In the genomic region with DNA sequence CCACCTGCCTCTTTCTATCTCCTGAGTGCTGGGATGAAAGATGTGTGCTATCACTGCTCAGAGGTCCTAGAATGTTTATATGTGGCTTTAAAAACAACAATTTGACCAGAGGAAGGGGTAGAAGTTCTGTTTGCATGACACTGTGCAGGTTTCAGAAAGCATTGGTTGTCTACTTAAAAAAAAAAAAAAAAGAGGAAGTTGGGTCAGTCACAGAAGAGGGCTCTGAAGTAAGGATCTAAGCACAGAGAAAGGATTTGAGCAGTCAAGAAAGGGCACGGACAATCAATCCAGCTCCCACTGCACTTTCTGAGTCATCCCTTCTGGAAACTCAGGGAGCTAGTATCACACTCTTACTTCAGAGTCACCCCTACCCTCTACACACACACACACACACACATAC, we compare ENCODE assay signal across 9 mouse cellular contexts.
"Had no signal": no experiment of that assay in that cellular context is flagged by ENCODE, and none has a peak within 500 bp of the region (broad histone marks: within the 10 kb centered on the region; RNA-seq: fewer than 3 reads in every experiment).

No protein-coding gene starts in this region.

- DNase-seq: kidney, postnatal 10 days; lung, embryonic 14.5 days; lung, postnatal 10 days; lung, postnatal 4 days; retina, postnatal 1 day; right cerebral cortex, postnatal 4 days; spleen, adult 18-20 months had no signal

- ATAC-seq: liver, embryonic 12.5 days; midbrain, embryonic 16.5 days had no signal
